Comparison of ENCODE assay signal across 8 mouse cellular contexts in genomic region chr14:105499319-105499895, GRCm38 (mm10).
DNase-seq lines count a peak whose midpoint lies in the region; ATAC-seq and TF ChIP-seq lines count a peak whose summit lies in the region.

No protein-coding gene starts in this region.

- H3K4me3 ChIP-seq in forebrain, embryonic 15.5 days: peak overlapping the region; percentile 21
- 0 out of 2 replicates have a peak overlapping the region, but pooled peaks have one; percentile 3 for H3K4me3 ChIP-seq in midbrain, postnatal 0 days (ENCODE audit: low read depth, low read length)

- H3K4me2 ChIP-seq in forebrain, embryonic 15.5 days (replicated peaks): peak overlapping the region; percentile 44
- peak overlapping the region; percentile 32 for H3K4me2 ChIP-seq in midbrain, postnatal 0 days (ENCODE audit: low read depth, low read length, poor library complexity, severe bottlenecking)

- TF ChIP-seq CTCF in midbrain, postnatal 0 days (IDR thresholded peaks at IDR 0.05): no peak

- H3K9ac ChIP-seq in forebrain, embryonic 15.5 days (replicated peaks): peak overlapping the region; percentile 28
- H3K9ac ChIP-seq in midbrain, postnatal 0 days (replicated peaks; ENCODE audit: low read length, poor library complexity, severe bottlenecking): peak overlapping the region; percentile 14; the same call in 1 of the 2 replicates

- no peaks in the 10 kb centered on the region for H3K9me3 ChIP-seq in forebrain, embryonic 15.5 days
- no peaks in the 10 kb centered on the region for H3K9me3 ChIP-seq in midbrain, postnatal 0 days (ENCODE audit: low read length)

- peak overlapping the region; percentile 20 for H3K27ac ChIP-seq in forebrain, embryonic 15.5 days (replicated peaks)
- H3K27ac ChIP-seq in midbrain, postnatal 0 days (ENCODE audit: low read depth, low read length): peak overlapping the region; percentile 26; the same call in 1 of the 2 replicates

- DNase-seq in right cerebral cortex, postnatal 10 days (ENCODE audit: low spot score in 2 of 2): peak; percentile 56
- no peak for DNase-seq in right cerebral cortex, adult 18-20 months
- DNase-seq in kidney, postnatal 25 days: peak; percentile 58 to 62
- peak; percentile 69 for DNase-seq in midbrain, postnatal 0 days (ENCODE audit: low spot score)
- no peak for DNase-seq in urinary bladder, adult 18-20 months (ENCODE audit: low spot score in 2 of 2)
- DNase-seq in urinary bladder, postnatal 25 days (ENCODE audit: low spot score): no peak
- DNase-seq in gastrocnemius, postnatal 36 days: no peak

- no peaks in the 10 kb centered on the region for H3K36me3 ChIP-seq in forebrain, embryonic 15.5 days
- H3K36me3 ChIP-seq in midbrain, postnatal 0 days (ENCODE audit: insufficient read depth, low read length): no peaks in the 10 kb centered on the region

- ATAC-seq in forebrain, embryonic 15.5 days (replicated peaks): 0 out of 2 replicates have a peak, but pooled peaks have one; percentile 5
- ATAC-seq in midbrain, postnatal 0 days (ENCODE audit: low FRiP score): peak; percentile 21; the same call in 1 of the 2 replicates

- intact Hi-C loops in gastrocnemius, postnatal 36 days (cut with DNase I): no loop called here

- 0 out of 2 replicates have a peak, but pooled peaks cover 3% of the 10 kb centered on the region for H3K27me3 ChIP-seq in forebrain, embryonic 15.5 days
- 0 out of 2 replicates have a peak, but pooled peaks cover 3% of the 10 kb centered on the region for H3K27me3 ChIP-seq in midbrain, postnatal 0 days (ENCODE audit: insufficient read depth, low read length)

- 15% methylated on average over 15 of the region's 15 CpGs for WGBS in forebrain, embryonic 15.5 days
- 12% methylated on average over 15 of the region's 15 CpGs for WGBS in midbrain, postnatal 0 days

- H3K4me1 ChIP-seq in forebrain, embryonic 15.5 days: peaks cover 42% of the 10 kb centered on the region
- peaks cover 9% of the 10 kb centered on the region for H3K4me1 ChIP-seq in midbrain, postnatal 0 days (ENCODE audit: insufficient read depth, low read length)

Comparison
In these comparisons a context has a peak if more than half of its experiments do, and no peak if none do; other contexts are left out.
1. DNase-seq: peak in right cerebral cortex, postnatal 10 days (2 of 2), kidney, postnatal 25 days (2 of 2) and midbrain, postnatal 0 days (single experiment); none in right cerebral cortex, adult 18-20 months (single experiment), urinary bladder, adult 18-20 months (0 of 2), urinary bladder, postnatal 25 days (single experiment) and gastrocnemius, postnatal 36 days (0 of 2).